Mouse (Mus musculus): Measurements from ENCODE around the gene Col13a1. TPM values are rescaled to one million over a fixed set of nuclear protein-coding genes. Genes with fewer than 3 reads are reported as not detected.

Col13a1 gene
- polyA plus RNA-seq (2016; fragmentation: Nextera tagmentation; extraction: Ambion mirVana) = 1.9 and 2.5 TPM in 2 replicates

- H3K27me3 ChIP-seq (ENCODE audit: insufficient read depth, poor library complexity, severe bottlenecking) = peaks cover 82% of the 10 kb centered on the region
- H3K4me1 ChIP-seq (replicated peaks) = peaks cover 34% of the 10 kb centered on the region
- H3K9me3 ChIP-seq = no peaks in the 10 kb centered on the region
- WGBS = under 1% methylated on average over 41 of the region's 41 CpGs
- H3K27ac ChIP-seq = peak within 1 kb of the TSS; percentile 59
- DNase-seq (ENCODE audit: low spot score) = peak; percentile 53
- no peaks in the 10 kb centered on the region for H3K36me3 ChIP-seq
- peak within 1 kb of the TSS; percentile 58 for H3K4me3 ChIP-seq
These were observed at the start of gene Col13a1 for GRCm38 (mm10) chr10:61978866-61979340. Gene Col13a1 (minus strand): TSS chr10:61979108.

DNA sequence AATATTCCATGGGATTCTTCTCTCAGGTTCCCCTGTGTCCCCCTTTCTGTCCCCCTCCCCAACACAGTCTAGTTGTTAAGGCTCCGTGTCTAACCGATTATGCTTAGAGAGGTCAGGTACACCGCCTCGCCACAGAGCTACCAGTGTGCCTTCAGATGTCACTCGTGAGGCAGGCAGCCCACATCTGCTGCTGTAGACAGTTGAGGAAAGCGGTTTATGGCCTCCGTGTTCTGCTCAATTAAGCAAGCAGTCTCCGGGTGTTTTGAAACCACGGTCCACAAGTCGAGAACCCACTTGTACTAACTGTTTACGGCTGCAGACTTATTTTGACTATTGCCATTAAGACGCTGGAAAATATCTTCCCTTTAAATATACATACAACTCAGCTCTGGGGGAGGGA, 48.8 kb upstream of the Col13a1 start:
- no peaks in the 10 kb centered on the region for H3K36me3 ChIP-seq
- no peak overlapping the region for H3K4me3 ChIP-seq
- H3K27me3 ChIP-seq (ENCODE audit: insufficient read depth, poor library complexity, severe bottlenecking) = no peaks in the 10 kb centered on the region
- H3K4me1 ChIP-seq (replicated peaks) = peaks cover 12% of the 10 kb centered on the region
- H3K9me3 ChIP-seq = 0 out of 2 replicates have a peak, but pooled peaks cover 2% of the 10 kb centered on the region
- DNase-seq (ENCODE audit: low spot score) = no peak
- 76% methylated on average over 12 of the region's 12 CpGs for WGBS
- no peak overlapping the region for H3K27ac ChIP-seq

- DNase-seq (ENCODE audit: low spot score) = peak; percentile 13
- Histone ChIP-seq H3K9me3 (no peaks in the 10 kb centered on the region), H3K27me3 (ENCODE audit: insufficient read depth, poor library complexity, severe bottlenecking) (no peaks in the 10 kb centered on the region), H3K4me1 (replicated peaks) (peaks cover 41% of the 10 kb centered on the region), H3K36me3 (no peaks in the 10 kb centered on the region), H3K4me3 (no peak overlapping the region), H3K27ac (peak overlapping the region; percentile 43; the same call in 1 of the 2 replicates)
- 64% methylated on average over 19 of the region's 19 CpGs for WGBS
These were observed 45.1 kb upstream of the Col13a1 start for GRCm38 (mm10) chr10:62023821-62024551.

- H3K4me3 ChIP-seq = peak overlapping the region; percentile 21
- H3K4me1 ChIP-seq (replicated peaks) = peaks cover 58% of the 10 kb centered on the region
- peak; percentile 51 for DNase-seq (ENCODE audit: low spot score)
- H3K27ac ChIP-seq = peak overlapping the region; percentile 72
- H3K27me3 ChIP-seq (ENCODE audit: insufficient read depth, poor library complexity, severe bottlenecking) = 0 out of 2 replicates have a peak, but pooled peaks cover 6% of the 10 kb centered on the region
- WGBS = 7% methylated on average over 7 of the region's 7 CpGs
- no peaks in the 10 kb centered on the region for H3K9me3 ChIP-seq
- no peaks in the 10 kb centered on the region for H3K36me3 ChIP-seq
These were observed 41.2 kb upstream of the Col13a1 start for GRCm38 (mm10) chr10:62020068-62020620.

DNA sequence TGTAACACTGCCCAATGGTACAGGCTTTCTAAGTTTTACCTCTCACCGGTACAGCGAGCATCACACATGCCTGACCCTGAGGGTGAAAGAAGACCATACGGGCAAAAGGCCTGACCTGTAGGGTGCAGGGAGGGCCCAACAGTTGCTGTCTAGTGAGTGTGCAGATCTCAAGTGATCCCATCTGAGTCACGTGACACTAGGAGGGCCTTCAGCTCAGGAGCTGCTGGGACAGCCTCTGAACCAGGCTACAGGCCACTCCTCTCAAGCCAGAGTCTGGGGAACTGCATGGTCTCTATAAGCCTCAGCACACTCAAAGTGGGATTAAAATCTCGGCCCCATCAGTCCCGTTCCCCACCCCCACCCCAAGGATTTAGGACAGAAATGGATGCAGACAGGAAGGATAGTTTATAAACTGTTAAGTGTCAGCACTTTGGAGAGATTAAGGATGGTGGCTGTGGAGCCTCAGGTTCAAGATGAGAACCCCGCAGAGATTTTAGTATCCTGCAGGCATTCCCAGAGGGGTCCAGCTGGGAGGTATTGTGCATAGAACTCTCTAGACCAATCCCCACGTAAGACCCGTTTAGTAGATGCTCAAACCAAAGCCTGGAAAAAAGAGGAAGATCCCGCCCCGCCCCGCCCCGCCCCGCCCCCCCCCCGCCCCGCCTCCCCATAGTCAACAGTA, 40.6 kb upstream of the Col13a1 start:
- DNase-seq (ENCODE audit: low spot score) = peak; percentile 12
- Histone ChIP-seq H3K27me3 (ENCODE audit: insufficient read depth, poor library complexity, severe bottlenecking) (0 out of 2 replicates have a peak, but pooled peaks cover 6% of the 10 kb centered on the region), H3K9me3 (no peaks in the 10 kb centered on the region), H3K36me3 (no peaks in the 10 kb centered on the region), H3K4me1 (replicated peaks) (peaks cover 58% of the 10 kb centered on the region), H3K27ac (peak overlapping the region; percentile 72; the same call in 1 of the 2 replicates), H3K4me3 (peak overlapping the region; percentile 21)
- WGBS = 17% methylated on average over 16 of the region's 16 CpGs

- peak overlapping the region; percentile 64; the same call in 1 of the 2 replicates for H3K27ac ChIP-seq
- peaks cover 39% of the 10 kb centered on the region for H3K4me1 ChIP-seq (replicated peaks)
- H3K27me3 ChIP-seq (ENCODE audit: insufficient read depth, poor library complexity, severe bottlenecking) = 0 out of 2 replicates have a peak, but pooled peaks cover 6% of the 10 kb centered on the region
- no peak overlapping the region for H3K4me3 ChIP-seq
- H3K36me3 ChIP-seq = no peaks in the 10 kb centered on the region
- peak; percentile 35 for DNase-seq (ENCODE audit: low spot score)
- H3K9me3 ChIP-seq = no peaks in the 10 kb centered on the region
- WGBS = 18% methylated on average over 6 of the region's 6 CpGs
These were observed 38.0 kb upstream of the Col13a1 start for GRCm38 (mm10) chr10:62016947-62017346.

DNA sequence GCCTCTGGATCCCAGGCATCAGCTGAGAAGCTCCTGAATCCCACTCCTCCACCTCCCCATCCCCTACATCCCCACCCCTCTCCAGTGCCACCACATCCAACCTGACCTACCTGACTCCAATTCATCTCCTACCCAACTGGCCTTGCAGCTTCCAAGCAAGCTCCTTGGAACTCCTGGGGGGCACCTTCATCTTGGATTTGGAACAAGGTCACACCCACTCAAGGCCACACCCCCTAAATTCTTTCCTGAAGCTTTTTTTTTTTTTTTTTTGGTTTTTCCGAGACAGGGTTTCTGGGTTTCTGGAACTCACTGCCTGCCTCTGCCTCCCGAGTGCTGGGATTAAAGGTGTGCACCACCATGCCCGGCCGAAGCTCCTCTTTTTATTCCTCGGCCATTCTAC, 34.3 kb upstream of the Col13a1 start:
- peaks cover 17% of the 10 kb centered on the region for H3K4me1 ChIP-seq (replicated peaks)
- no peaks in the 10 kb centered on the region for H3K36me3 ChIP-seq
- 0 out of 2 replicates have a peak, but pooled peaks cover 6% of the 10 kb centered on the region for H3K27me3 ChIP-seq (ENCODE audit: insufficient read depth, poor library complexity, severe bottlenecking)
- no peak overlapping the region for H3K4me3 ChIP-seq
- DNase-seq (ENCODE audit: low spot score) = no peak
- 89% methylated on average over 5 of the region's 5 CpGs for WGBS
- H3K27ac ChIP-seq = no peak overlapping the region
- no peaks in the 10 kb centered on the region for H3K9me3 ChIP-seq

- H3K4me1 ChIP-seq (replicated peaks) = peaks cover 14% of the 10 kb centered on the region
- no peaks in the 10 kb centered on the region for H3K9me3 ChIP-seq
- 70% methylated on average over 4 of the region's 4 CpGs for WGBS
- no peak for DNase-seq (ENCODE audit: low spot score)
- H3K36me3 ChIP-seq = no peaks in the 10 kb centered on the region
- no peak overlapping the region for H3K27ac ChIP-seq
- no peak overlapping the region for H3K4me3 ChIP-seq
- H3K27me3 ChIP-seq (ENCODE audit: insufficient read depth, poor library complexity, severe bottlenecking) = no peaks in the 10 kb centered on the region
These were observed 33.5 kb upstream of the Col13a1 start for GRCm38 (mm10) chr10:62012371-62012770.

DNA sequence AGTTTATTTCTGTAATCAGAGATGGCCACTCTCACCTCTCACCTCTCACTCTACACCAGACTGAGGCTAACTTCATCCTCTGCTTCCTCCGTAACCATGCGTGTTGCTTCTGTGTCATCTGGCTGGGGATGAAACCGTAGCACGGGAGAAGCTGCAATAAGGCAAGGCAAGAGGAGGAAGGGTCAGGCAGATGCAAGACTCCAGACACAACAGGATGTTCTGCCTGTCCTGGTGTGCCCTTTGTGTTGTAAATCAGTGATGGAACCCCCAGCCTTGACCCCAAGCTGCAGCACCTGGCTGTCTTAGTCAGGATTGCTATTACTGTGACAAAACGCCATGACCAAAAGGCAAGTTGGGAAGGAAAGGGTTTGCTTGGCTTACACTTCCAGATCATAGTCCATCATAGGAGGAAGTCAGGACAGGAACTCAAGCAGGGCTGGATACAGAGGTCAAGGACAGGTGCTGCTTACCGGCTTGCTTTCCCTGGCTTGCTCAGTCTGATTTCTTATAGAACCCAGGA, 31.1 kb upstream of the Col13a1 start:
- Histone ChIP-seq H3K27ac (no peak overlapping the region), H3K9me3 (no peaks in the 10 kb centered on the region), H3K36me3 (no peaks in the 10 kb centered on the region), H3K27me3 (ENCODE audit: insufficient read depth, poor library complexity, severe bottlenecking) (no peaks in the 10 kb centered on the region), H3K4me1 (replicated peaks) (0 out of 2 replicates have a peak, but pooled peaks cover 4% of the 10 kb centered on the region), H3K4me3 (no peak overlapping the region)
- no peak for DNase-seq (ENCODE audit: low spot score)
- WGBS = 73% methylated on average over 6 of the region's 6 CpGs

DNA sequence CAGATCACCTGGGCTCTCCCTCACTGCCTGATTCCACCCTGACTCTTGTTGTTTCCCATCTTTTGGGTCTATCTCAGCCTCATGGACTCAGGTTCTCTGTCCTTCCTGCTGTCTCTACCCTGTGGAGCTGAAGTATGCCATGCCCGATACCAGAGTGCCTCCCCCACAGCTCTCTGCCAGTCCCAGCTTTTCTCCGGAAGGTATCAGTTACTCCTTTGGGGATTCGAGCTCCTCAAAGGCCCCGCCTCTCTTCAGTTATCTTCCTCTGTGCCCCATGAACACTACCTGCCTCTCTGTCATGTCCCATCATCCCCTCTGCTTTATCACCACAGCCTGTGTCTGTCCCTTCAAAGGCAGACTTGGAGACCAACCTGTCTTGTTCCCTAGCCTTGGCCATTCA, 29.1 kb upstream of the Col13a1 start:
- 70% methylated on average over 4 of the region's 4 CpGs for WGBS

DNA sequence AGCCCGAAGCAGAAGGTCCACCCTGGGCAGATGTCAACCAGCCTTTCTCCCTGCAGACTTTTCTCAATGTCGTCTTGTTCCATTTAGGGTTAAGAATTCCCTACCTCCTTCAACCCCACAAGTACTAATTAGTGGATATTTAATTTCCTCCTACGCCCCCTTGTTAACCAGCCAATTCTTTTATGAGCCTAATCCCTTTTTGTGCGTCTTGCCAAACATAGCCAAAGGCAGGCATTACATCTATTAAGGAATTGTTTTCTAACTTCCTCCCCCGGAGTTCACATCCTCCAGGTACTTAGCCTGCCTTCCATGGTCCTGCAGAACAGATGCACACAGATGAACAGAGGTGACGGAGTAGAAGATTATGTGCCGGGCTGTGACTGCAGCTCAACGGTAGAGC, 27.5 kb upstream of the Col13a1 start:
- no peaks in the 10 kb centered on the region for H3K9me3 ChIP-seq
- H3K27ac ChIP-seq = no peak overlapping the region
- H3K27me3 ChIP-seq (ENCODE audit: insufficient read depth, poor library complexity, severe bottlenecking) = no peaks in the 10 kb centered on the region
- no peak overlapping the region for H3K4me3 ChIP-seq
- DNase-seq (ENCODE audit: low spot score) = no peak
- H3K36me3 ChIP-seq = no peaks in the 10 kb centered on the region
- 0 out of 2 replicates have a peak, but pooled peaks cover 4% of the 10 kb centered on the region for H3K4me1 ChIP-seq (replicated peaks)
- 89% methylated on average over 8 of the region's 8 CpGs for WGBS

More for the DNA sequence above, 29.1 kb upstream of the Col13a1 start:
- H3K27me3 ChIP-seq (ENCODE audit: insufficient read depth, poor library complexity, severe bottlenecking) = no peaks in the 10 kb centered on the region
- no peak for DNase-seq (ENCODE audit: low spot score)
- no peak overlapping the region for H3K27ac ChIP-seq
- no peaks in the 10 kb centered on the region for H3K36me3 ChIP-seq
- H3K9me3 ChIP-seq = no peaks in the 10 kb centered on the region
- no peak overlapping the region for H3K4me3 ChIP-seq
- H3K4me1 ChIP-seq (replicated peaks) = 0 out of 2 replicates have a peak, but pooled peaks cover 4% of the 10 kb centered on the region

DNA sequence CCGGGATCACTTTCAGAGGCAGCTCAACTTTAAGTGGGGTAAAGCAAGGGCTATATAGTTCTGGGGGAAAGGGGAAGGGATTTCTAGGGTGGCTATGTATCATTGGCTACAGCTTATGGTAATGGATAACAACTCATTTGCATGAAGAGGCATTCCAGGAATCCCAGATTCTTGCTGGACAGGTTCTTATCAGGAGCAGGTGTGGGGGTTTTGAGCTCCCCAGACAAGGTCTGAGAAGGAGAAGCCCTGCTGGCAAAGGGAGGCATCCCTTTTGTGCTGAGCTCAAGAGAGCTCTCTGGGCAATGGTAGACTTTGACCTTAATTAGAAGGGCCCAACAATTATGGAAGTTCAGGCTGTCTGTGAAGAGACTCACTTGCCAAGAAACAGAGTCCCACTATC, 21.3 kb upstream of the Col13a1 start:
- Histone ChIP-seq H3K4me3 (no peak overlapping the region), H3K27me3 (ENCODE audit: insufficient read depth, poor library complexity, severe bottlenecking) (no peaks in the 10 kb centered on the region), H3K4me1 (replicated peaks) (no peaks in the 10 kb centered on the region), H3K27ac (no peak overlapping the region), H3K36me3 (no peaks in the 10 kb centered on the region), H3K9me3 (no peaks in the 10 kb centered on the region)
- WGBS = 91% methylated on average over 1 of the region's 1 CpGs
- DNase-seq (ENCODE audit: low spot score) = no peak

Data from hindbrain, embryonic 10.5 days (tissue).